Mouse (Mus musculus) megakaryocyte progenitor cell, adult 5-6 weeks (primary cell): ENCODE data around the gene Cops7a. TPM values are rescaled to one million over a fixed set of nuclear protein-coding genes. Genes with fewer than 3 reads are reported as not detected.

ENCODE experiments used
- ATAC-seq: replicated peaks from 2 replicates; pipeline ENCODE4 v1.8.0; 2016; ENCODE audit warnings: mild to moderate bottlenecking, moderate TSS enrichment, inconsistent platforms; ENCODE audit not compliant: poor library complexity
- total RNA-seq, 2 experiments: library from RNA; stranded (forward) in 1 of 2; stranded (reverse) in 1 of 2; fragments of 157-497, 149-512 nt in 1 of 2; fragments of 200-1000 nt in 1 of 2; gene quantifications; 2 replicates each; pipeline versions ENCODE4 v1.2.3 to v1.2.4; 2015 to 2017

Gene Cops7a
- total RNA-seq, 2 experiments from 2014 or later, result 61.8 to 90.2 TPM

DNA sequence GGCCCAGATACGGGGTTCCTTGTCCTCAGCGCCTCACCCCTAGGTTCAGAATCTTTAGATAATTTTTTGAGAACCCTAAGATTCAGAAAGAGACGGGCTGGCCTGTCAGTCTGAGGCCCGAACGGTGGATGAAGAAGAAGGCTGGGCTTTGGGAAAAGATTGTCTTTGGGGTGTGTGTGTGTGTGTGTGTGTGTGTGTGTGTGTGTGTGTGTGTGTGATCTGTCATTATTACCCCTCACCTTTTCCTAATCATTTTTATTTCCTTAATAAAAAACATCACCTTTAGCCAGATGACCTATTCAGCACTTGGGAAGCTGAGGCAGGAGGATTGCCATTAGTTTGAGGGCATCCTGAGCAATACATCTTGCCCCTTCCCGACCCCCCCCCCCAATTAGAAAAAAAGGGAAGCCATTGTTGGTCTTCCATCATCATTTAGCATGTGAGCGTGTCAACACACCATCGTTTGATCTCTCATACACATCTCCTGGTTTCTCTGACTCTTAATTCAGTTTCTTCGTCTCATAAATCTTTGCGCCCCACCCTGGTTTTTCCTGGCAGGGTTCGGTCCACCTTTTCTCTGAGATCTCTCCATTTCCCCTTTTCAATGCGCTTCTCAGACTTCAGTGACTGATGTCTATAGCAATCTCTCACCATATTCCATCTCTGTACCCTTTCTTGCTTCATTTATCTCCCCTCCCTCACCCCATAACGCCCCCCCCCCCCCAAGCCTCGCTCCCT lies 46.3 kb downstream of the Cops7a start:
- no peak for ATAC-seq

- ATAC-seq, result no peak
Observed at GRCm38 (mm10) chr6:124918331-124918690, 47.0 kb downstream of the Cops7a start.

- ATAC-seq, result peak; percentile 13; the same call in 1 of the 2 replicates
Observed at GRCm38 (mm10) chr6:124917518-124918330, 47.6 kb downstream of the Cops7a start.

- peak; percentile 76 for ATAC-seq
Observed at GRCm38 (mm10) chr6:124916695-124917517, 48.4 kb downstream of the Cops7a start.

GRCm38 (mm10) chr6:124915942-124916694 lies 49.2 kb downstream of the Cops7a start:
- no peak for ATAC-seq

DNA sequence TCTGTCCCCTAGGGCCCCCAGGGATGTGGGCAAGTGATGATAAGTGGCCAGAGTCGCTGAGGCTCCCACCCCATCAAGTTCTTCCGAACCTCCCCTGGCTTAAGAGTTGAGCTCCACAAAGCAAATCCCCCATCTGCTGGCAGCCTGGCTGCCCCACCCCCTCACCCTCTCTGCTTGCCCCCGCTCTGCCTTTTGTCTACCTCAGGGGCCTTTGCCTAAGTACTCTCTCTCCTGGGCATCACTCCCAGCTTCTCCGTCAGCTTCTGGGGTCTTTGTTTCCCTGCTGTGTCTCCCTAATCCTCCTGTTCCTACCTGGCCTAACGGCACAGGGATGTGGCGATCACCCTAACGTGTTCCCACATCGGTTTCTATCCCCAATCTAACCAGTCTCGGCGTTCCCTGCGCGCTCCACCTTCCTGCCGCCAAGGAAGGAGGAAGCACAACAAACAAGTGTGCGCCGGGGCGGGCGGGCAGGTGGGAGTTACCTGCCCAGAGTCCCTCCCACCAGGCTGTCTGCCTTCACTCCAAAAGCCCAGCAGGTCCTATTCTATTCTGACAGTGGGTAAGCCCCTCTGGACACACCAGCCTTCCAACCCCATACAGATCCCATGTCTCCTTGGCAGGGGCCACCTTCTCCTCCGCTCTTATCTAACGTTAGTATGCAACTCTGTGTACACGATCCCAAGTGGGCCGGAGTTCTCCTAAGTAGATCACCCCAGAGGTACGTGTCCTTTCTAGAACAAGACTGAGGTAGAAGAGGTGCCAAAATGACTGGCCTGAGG lies 50.0 kb downstream of the Cops7a start:
- no peak for ATAC-seq

GRCm38 (mm10) chr6:124914511-124914910 lies 50.8 kb downstream of the Cops7a start:
- no peak for ATAC-seq

GRCm38 (mm10) chr6:124913721-124914285 lies 51.5 kb downstream of the Cops7a start:
- no peak for ATAC-seq

DNA sequence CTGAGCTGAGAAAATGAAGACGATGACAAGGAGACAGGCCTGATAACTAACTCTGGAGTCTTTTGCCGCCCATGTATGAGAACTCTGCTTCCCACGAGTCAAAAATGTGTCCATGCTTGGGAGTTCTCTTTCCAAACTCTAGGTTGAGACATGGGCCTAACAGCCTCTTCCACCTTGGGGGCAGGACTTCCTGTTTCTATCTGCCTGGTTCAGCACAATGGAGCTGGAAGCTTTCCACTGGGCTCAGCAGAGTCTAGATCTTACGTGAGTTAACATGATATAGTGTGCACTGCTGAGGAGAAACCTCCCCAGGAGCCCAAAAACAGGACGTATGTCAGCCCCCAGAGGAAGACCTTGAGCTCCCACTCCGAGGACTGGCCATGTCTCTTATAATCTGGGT lies 52.1 kb downstream of the Cops7a start:
- peak; percentile 30 for ATAC-seq

DNA sequence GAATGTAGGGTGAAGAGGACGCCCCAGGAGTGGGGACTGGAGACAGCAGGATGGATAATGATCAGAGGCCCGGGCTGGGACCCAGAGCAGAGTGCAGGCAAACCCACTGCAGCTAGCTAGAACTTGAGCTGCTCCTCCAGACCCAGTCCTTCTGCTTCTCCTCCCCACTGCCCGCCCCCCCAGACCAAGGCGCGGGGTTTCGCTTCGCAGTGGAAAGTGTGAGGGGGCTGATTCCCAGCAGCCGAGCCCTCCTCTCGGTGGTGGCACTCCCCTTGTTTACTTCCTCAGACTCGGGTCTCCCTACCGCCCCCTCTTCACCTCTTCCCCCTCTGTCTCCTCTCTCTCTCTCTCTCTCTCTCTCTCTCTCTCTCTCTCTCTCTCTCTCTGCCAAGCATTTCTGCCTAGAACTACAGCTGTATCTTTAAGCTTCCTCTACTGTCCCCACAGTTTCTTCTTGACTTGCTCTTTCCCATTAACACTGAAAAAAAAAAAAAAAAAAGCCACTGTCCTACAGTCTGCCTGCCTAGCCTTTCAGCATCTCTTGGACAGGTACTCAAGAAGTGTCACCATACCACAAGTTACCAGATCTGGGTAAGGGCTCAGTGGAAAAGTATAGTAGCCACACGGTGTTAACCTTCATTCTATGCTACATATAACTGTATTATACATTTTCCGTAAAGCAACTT lies 53.7 kb downstream of the Cops7a start, which contains the start of gene Lag3:
Gene Lag3 (minus strand): TSS at position 173 of the 686 bp plus-strand sequence.
- peak; percentile 27; the same call in 1 of the 2 replicates for ATAC-seq

GRCm38 (mm10) chr6:124910032-124910431 lies 55.3 kb downstream of the Cops7a start:
- ATAC-seq, result peak; percentile 45

Other genes with a start within 250 kb of the Cops7a start
- gene Ptpn6, start 226.8 kb downstream of the Cops7a start, total RNA-seq (2015), result 115 and 121 TPM in 2 replicates
- gene Ptpn6, start 226.8 kb downstream of the Cops7a start, total RNA-seq (2017), result 398 and 466 TPM in 2 replicates
- 171 and 179 TPM in 2 replicates for gene Grcc10, start 224.2 kb downstream of the Cops7a start, total RNA-seq (2015)
- gene Grcc10, start 224.2 kb downstream of the Cops7a start, total RNA-seq (2017), result 99.5 and 133 TPM in 2 replicates
- gene Gm45234, start 209.5 kb downstream of the Cops7a start, total RNA-seq (2015), result not detected in 2 replicates
- gene Gm45234, start 209.5 kb downstream of the Cops7a start, total RNA-seq (2017), result not detected in 2 replicates
- 25.2 and 25.7 TPM in 2 replicates for gene Atn1, start 209.0 kb downstream of the Cops7a start, total RNA-seq (2015)
- gene Atn1, start 209.0 kb downstream of the Cops7a start, total RNA-seq (2017), result 1.2 and 2.9 TPM in 2 replicates
- not detected in 2 replicates for gene Eno2, start 195.9 kb downstream of the Cops7a start, total RNA-seq (2015)
- not detected in 2 replicates for gene Eno2, start 195.9 kb downstream of the Cops7a start, total RNA-seq (2017)
- gene Lrrc23, start 185.8 kb downstream of the Cops7a start, total RNA-seq (2015), result not detected in 2 replicates
- 0.17 TPM in 1 of 2 replicates, not detected in the other for gene Lrrc23, start 185.8 kb downstream of the Cops7a start, total RNA-seq (2017)
- gene Spsb2, start 156.9 kb downstream of the Cops7a start, total RNA-seq (2015), result 1.6 and 2.2 TPM in 2 replicates
- gene Spsb2, start 156.9 kb downstream of the Cops7a start, total RNA-seq (2017), result 6.0 and 9.0 TPM in 2 replicates
- 279 and 298 TPM in 2 replicates for gene Tpi1, start 151.2 kb downstream of the Cops7a start, total RNA-seq (2015)
- gene Tpi1, start 151.2 kb downstream of the Cops7a start, total RNA-seq (2017), result 240 and 287 TPM in 2 replicates
- gene Usp5, start 136.1 kb downstream of the Cops7a start, total RNA-seq (2015), result 42.0 and 46.7 TPM in 2 replicates
- gene Usp5, start 136.1 kb downstream of the Cops7a start, total RNA-seq (2017), result 86.1 and 87.7 TPM in 2 replicates
- 130 and 145 TPM in 2 replicates for gene Cdca3, start 136.0 kb downstream of the Cops7a start, total RNA-seq (2015)
- gene Cdca3, start 136.0 kb downstream of the Cops7a start, total RNA-seq (2017), result 149 and 159 TPM in 2 replicates
- gene Gnb3, start 125.3 kb downstream of the Cops7a start, total RNA-seq (2015), result not detected in 2 replicates
- gene Gnb3, start 125.3 kb downstream of the Cops7a start, total RNA-seq (2017), result not detected in 2 replicates
- gene P3h3, start 107.8 kb downstream of the Cops7a start, total RNA-seq (2015), result 1.3 and 3.5 TPM in 2 replicates
- gene P3h3, start 107.8 kb downstream of the Cops7a start, total RNA-seq (2017), result 1.00 and 2.5 TPM in 2 replicates
- not detected in 2 replicates for gene Gpr162, start 101.6 kb downstream of the Cops7a start, total RNA-seq (2015)
- not detected in 2 replicates for gene Gpr162, start 101.6 kb downstream of the Cops7a start, total RNA-seq (2017)
- gene Cd4, start 77.3 kb downstream of the Cops7a start, total RNA-seq (2015), result 0.42 and 1.0 TPM in 2 replicates
- 0.08 and 1.0 TPM in 2 replicates for gene Cd4, start 77.3 kb downstream of the Cops7a start, total RNA-seq (2017)
- 0.81 and 1.3 TPM in 2 replicates for gene Lag3, start 53.8 kb downstream of the Cops7a start, total RNA-seq (2015)
- 0.08 and 1.0 TPM in 2 replicates for gene Lag3, start 53.8 kb downstream of the Cops7a start, total RNA-seq (2017)
- gene Ptms, start 45.4 kb downstream of the Cops7a start, total RNA-seq (2015), result 15.9 and 18.8 TPM in 2 replicates
- gene Ptms, start 45.4 kb downstream of the Cops7a start, total RNA-seq (2017), result 14.0 and 26.1 TPM in 2 replicates
- 71.3 and 82.7 TPM in 2 replicates for gene Mlf2, start 34.2 kb downstream of the Cops7a start, total RNA-seq (2015)
- gene Mlf2, start 34.2 kb downstream of the Cops7a start, total RNA-seq (2017), result 57.0 and 58.8 TPM in 2 replicates
- gene Pianp, start 31.2 kb upstream of the Cops7a start, total RNA-seq (2015), result 0.15 TPM in 1 of 2 replicates, not detected in the other
- not detected in 2 replicates for gene Pianp, start 31.2 kb upstream of the Cops7a start, total RNA-seq (2017)
- gene Zfp384, start 43.6 kb upstream of the Cops7a start, total RNA-seq (2015), result 67.9 and 69.9 TPM in 2 replicates
- 26.2 and 29.3 TPM in 2 replicates for gene Zfp384, start 43.6 kb upstream of the Cops7a start, total RNA-seq (2017)
- 22.8 and 25.2 TPM in 2 replicates for gene Ing4, start 74.2 kb upstream of the Cops7a start, total RNA-seq (2015)
- gene Ing4, start 74.2 kb upstream of the Cops7a start, total RNA-seq (2017), result 44.4 and 49.8 TPM in 2 replicates
- gene Acrbp, start 84.2 kb upstream of the Cops7a start, total RNA-seq (2015), result 8.1 and 9.5 TPM in 2 replicates
- 3.6 and 5.8 TPM in 2 replicates for gene Acrbp, start 84.2 kb upstream of the Cops7a start, total RNA-seq (2017)
- 6.7 and 10.6 TPM in 2 replicates for gene Lpar5, start 102.4 kb upstream of the Cops7a start, total RNA-seq (2015)
- gene Lpar5, start 102.4 kb upstream of the Cops7a start, total RNA-seq (2017), result 3.5 and 6.7 TPM in 2 replicates
- 85.7 and 91.6 TPM in 2 replicates for gene Chd4, start 130.4 kb upstream of the Cops7a start, total RNA-seq (2015)
- 299 and 375 TPM in 2 replicates for gene Chd4, start 130.4 kb upstream of the Cops7a start, total RNA-seq (2017)
- gene Nop2, start 166.4 kb upstream of the Cops7a start, total RNA-seq (2015), result 42.8 and 43.7 TPM in 2 replicates
- 82.3 and 83.8 TPM in 2 replicates for gene Nop2, start 166.4 kb upstream of the Cops7a start, total RNA-seq (2017)
- gene Iffo1, start 179.7 kb upstream of the Cops7a start, total RNA-seq (2015), result 14.3 and 18.1 TPM in 2 replicates
- 14.2 and 15.7 TPM in 2 replicates for gene Iffo1, start 179.7 kb upstream of the Cops7a start, total RNA-seq (2017)
- 3,979 and 4,068 TPM in 2 replicates for gene Gapdh, start 200.9 kb upstream of the Cops7a start, total RNA-seq (2015)
- 1,418 and 1,569 TPM in 2 replicates for gene Gapdh, start 200.9 kb upstream of the Cops7a start, total RNA-seq (2017)
- 205 and 228 TPM in 2 replicates for gene Ncapd2, start 226.2 kb upstream of the Cops7a start, total RNA-seq (2015)
- gene Ncapd2, start 226.2 kb upstream of the Cops7a start, total RNA-seq (2017), result 207 and 256 TPM in 2 replicates
- gene Mrpl51, start 226.3 kb upstream of the Cops7a start, total RNA-seq (2015), result 144 and 171 TPM in 2 replicates
- gene Mrpl51, start 226.3 kb upstream of the Cops7a start, total RNA-seq (2017), result 128 and 156 TPM in 2 replicates